Mouse (Mus musculus): ENCODE measurements around the gene Spryd3.

The Spryd3 gene

GRCm38 (mm10) chr15:102146089-102146488, 10.1 kb upstream of the Spryd3 start:
- no peak for DNase-seq

GRCm38 (mm10) chr15:102145330-102145729, 9.3 kb upstream of the Spryd3 start:
- DNase-seq = no peak

GRCm38 (mm10) chr15:102144726-102145125, 8.7 kb upstream of the Spryd3 start:
- DNase-seq = no peak

GRCm38 (mm10) chr15:102144274-102144711, 8.3 kb upstream of the Spryd3 start, which contains the start of gene Igfbp6:
TSS of gene Igfbp6 (plus strand) at chr15:102144362.
- DNase-seq = no peak

GRCm38 (mm10) chr15:102142914-102143912, 7.2 kb upstream of the Spryd3 start:
- no peak for DNase-seq

- no peak for DNase-seq
These were observed 5.1 kb upstream of the Spryd3 start for GRCm38 (mm10) chr15:102141120-102141519.

GRCm38 (mm10) chr15:102135522-102136128, 409 bp downstream of the Spryd3 start:
- peak in 1 of 2 experiments; percentile 36 for DNase-seq

- DNase-seq = no peak
These were observed 1.3 kb downstream of the Spryd3 start for GRCm38 (mm10) chr15:102134709-102135108.

- no peak for DNase-seq
These were observed 2.7 kb downstream of the Spryd3 start for GRCm38 (mm10) chr15:102133314-102133713.

GRCm38 (mm10) chr15:102126303-102126702, 9.7 kb downstream of the Spryd3 start:
- peak; percentile 76 to 77 for DNase-seq

- DNase-seq = no peak
These were observed 15.5 kb downstream of the Spryd3 start for GRCm38 (mm10) chr15:102120530-102120929.

GRCm38 (mm10) chr15:102119831-102120170, 16.2 kb downstream of the Spryd3 start:
- DNase-seq = peak; percentile 85 to 92

- peak in 1 of 2 experiments; percentile 36 for DNase-seq
These were observed 16.8 kb downstream of the Spryd3 start for GRCm38 (mm10) chr15:102119121-102119830.

GRCm38 (mm10) chr15:102118591-102118990, 17.4 kb downstream of the Spryd3 start:
- DNase-seq = no peak

- peak; percentile 49 to 55 for DNase-seq
These were observed 18.3 kb downstream of the Spryd3 start for GRCm38 (mm10) chr15:102117461-102118443.

- DNase-seq = peak in 1 of 2 experiments; percentile 34
These were observed 19.1 kb downstream of the Spryd3 start for GRCm38 (mm10) chr15:102116753-102117415.

- DNase-seq = peak; percentile 54 to 56
These were observed 20.3 kb downstream of the Spryd3 start for GRCm38 (mm10) chr15:102115731-102116231.

GRCm38 (mm10) chr15:102114651-102115260, 21.3 kb downstream of the Spryd3 start:
- no peak for DNase-seq

GRCm38 (mm10) chr15:102113674-102114073, 22.4 kb downstream of the Spryd3 start:
- DNase-seq = no peak

- DNase-seq = no peak
These were observed 23.2 kb downstream of the Spryd3 start for GRCm38 (mm10) chr15:102112827-102113226.

- no peak for DNase-seq
These were observed 23.9 kb downstream of the Spryd3 start for GRCm38 (mm10) chr15:102112181-102112580.
